Mouse (Mus musculus): ENCODE results near the gene Mad1l1. TPM values are rescaled to one million over a fixed set of nuclear protein-coding genes. Genes with fewer than 3 reads are reported as not detected.
A peak's percentile ranks its signal among the peaks of the same experiment; 100 is the strongest.

The Mad1l1 gene
- polyA plus RNA-seq, 1 experiment from 2014 or later: 57.9 TPM

DNA sequence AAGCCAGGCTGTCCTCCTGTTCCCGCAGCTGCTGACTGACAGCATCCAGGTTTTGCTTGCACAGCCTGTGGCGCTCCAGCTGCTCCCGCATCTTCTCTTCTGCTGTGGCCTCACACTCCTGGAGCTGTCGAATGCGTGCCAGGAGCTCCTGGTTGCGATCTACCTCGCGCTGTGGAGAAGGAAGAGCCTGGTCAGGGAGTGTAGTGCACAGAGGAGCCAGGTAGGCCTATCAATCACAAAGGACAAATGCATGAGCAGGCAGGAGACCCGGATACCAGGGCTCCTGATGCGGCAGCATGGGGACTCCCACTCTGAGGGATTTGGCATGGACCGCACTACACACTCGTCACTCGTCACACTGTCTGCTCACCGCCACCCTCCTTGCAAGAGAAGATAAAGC, 13.8 kb downstream of the Mad1l1 start:
- no peaks in the 10 kb centered on the region for H3K9me3 ChIP-seq (replicated peaks)
- no peak overlapping the region for H3K4me3 ChIP-seq
- H3K27me3 ChIP-seq (ENCODE audit: low read depth, poor library complexity, severe bottlenecking): no peaks in the 10 kb centered on the region
- no peak for DNase-seq (ENCODE audit: low spot score)
- 92% methylated on average over 14 of the region's 14 CpGs for WGBS
- no peak overlapping the region for H3K27ac ChIP-seq (replicated peaks)
- no peaks in the 10 kb centered on the region for H3K4me1 ChIP-seq
- H3K36me3 ChIP-seq: peaks cover 100% of the 10 kb centered on the region

DNA sequence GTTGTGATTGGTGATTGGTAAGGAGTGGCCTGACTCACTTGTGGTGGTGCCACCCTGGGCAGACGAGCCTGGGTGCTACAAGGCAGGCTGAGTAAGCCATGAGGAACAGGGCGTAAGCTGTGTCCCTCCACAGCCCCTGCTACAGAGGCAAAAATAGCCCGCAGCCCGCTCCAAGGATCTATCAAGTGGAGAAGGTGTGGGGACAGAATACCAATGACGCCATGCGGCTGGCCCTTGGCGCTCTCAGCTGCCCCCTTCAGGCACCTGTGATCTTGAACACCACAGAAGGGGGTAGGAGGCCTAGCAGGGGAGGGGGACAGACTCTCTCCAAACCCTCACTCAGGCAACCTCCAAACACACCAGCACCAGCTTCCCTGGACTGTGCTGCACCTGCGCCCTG, 15.3 kb downstream of the Mad1l1 start:
- H3K27me3 ChIP-seq (ENCODE audit: low read depth, poor library complexity, severe bottlenecking): no peaks in the 10 kb centered on the region
- DNase-seq (ENCODE audit: low spot score): no peak
- no peak overlapping the region for H3K4me3 ChIP-seq
- no peak overlapping the region for H3K27ac ChIP-seq (replicated peaks)
- 92% methylated on average over 8 of the region's 8 CpGs for WGBS
- no peaks in the 10 kb centered on the region for H3K9me3 ChIP-seq (replicated peaks)
- peaks cover 99% of the 10 kb centered on the region for H3K36me3 ChIP-seq
- H3K4me1 ChIP-seq: no peaks in the 10 kb centered on the region

DNA sequence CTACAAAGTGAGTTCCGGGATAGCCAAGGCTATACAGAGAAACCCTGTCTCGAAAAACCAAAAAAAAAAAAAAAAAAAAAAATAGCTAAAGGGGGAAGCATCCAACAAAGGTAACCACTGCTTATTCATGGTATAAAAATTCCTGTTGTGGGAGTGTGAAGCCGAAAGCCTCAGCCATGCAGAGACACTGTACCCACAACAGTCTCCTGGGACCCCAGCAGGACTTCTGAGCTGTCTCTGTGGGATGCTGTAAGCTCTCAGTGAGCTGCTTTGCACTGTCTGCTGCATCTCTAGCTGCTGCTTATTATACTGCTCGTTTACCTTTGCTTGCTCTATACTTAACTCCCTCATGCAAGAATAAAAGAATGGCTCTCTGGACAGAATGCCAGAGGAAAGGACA, 23.1 kb downstream of the Mad1l1 start:
- WGBS: 88% methylated on average over 4 of the region's 4 CpGs
- H3K4me1 ChIP-seq: no peaks in the 10 kb centered on the region
- H3K4me3 ChIP-seq: no peak overlapping the region
- no peaks in the 10 kb centered on the region for H3K27me3 ChIP-seq (ENCODE audit: low read depth, poor library complexity, severe bottlenecking)
- H3K36me3 ChIP-seq: peaks cover 90% of the 10 kb centered on the region
- DNase-seq (ENCODE audit: low spot score): no peak
- no peak overlapping the region for H3K27ac ChIP-seq (replicated peaks)
- H3K9me3 ChIP-seq (replicated peaks): no peaks in the 10 kb centered on the region

DNA sequence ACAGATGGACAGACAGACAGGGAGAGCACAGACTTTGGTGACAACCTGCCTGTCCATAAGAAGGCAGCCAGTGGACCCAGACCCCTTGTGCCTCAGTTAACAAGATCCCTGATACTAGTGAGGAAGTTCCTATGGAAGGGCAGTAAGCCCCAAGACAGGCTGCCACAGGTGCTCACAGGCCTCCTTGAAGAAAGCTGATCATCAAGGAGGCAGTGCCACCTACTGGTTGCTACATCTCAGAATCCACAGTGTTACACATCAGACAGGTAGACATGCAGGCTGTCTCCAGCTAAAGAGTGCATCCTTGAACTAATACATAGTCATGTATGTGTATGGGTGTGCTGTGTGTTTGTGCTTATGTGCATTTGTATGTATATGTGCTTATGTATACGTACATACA, 29.2 kb downstream of the Mad1l1 start:
- Histone ChIP-seq H3K36me3 (peaks cover 89% of the 10 kb centered on the region), H3K4me1 (no peaks in the 10 kb centered on the region), H3K27me3 (ENCODE audit: low read depth, poor library complexity, severe bottlenecking) (no peaks in the 10 kb centered on the region), H3K9me3 (replicated peaks) (no peaks in the 10 kb centered on the region), H3K4me3 (no peak overlapping the region), H3K27ac (replicated peaks) (no peak overlapping the region)
- peak; percentile 29 for DNase-seq (ENCODE audit: low spot score)
- WGBS: 88% methylated on average over 1 of the region's 1 CpGs

DNA sequence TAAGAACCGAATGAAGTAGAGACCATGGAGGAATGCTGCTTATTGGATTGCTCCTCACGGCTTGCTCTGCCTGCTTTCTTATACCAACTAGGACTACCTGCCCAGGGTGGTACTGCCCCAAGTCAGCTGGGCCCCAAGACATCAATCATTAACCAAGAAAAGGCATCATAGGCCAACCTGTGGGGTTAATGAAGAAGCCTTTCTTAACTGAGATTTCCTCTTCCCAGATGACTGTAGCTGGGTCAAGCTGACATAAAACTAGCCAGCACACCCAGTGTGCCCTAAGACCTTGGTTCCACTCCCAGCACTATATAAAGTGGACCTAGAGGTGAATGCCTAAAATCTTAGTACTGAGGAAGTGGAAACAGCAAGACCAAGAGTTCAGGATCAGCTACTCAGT, 32.2 kb downstream of the Mad1l1 start:
- Histone ChIP-seq H3K4me3 (no peak overlapping the region), H3K27ac (replicated peaks) (no peak overlapping the region), H3K9me3 (replicated peaks) (no peaks in the 10 kb centered on the region), H3K4me1 (no peaks in the 10 kb centered on the region), H3K36me3 (peaks cover 91% of the 10 kb centered on the region), H3K27me3 (ENCODE audit: low read depth, poor library complexity, severe bottlenecking) (no peaks in the 10 kb centered on the region)
- no peak for DNase-seq (ENCODE audit: low spot score)
- WGBS: 97% methylated on average over 2 of the region's 2 CpGs

DNA sequence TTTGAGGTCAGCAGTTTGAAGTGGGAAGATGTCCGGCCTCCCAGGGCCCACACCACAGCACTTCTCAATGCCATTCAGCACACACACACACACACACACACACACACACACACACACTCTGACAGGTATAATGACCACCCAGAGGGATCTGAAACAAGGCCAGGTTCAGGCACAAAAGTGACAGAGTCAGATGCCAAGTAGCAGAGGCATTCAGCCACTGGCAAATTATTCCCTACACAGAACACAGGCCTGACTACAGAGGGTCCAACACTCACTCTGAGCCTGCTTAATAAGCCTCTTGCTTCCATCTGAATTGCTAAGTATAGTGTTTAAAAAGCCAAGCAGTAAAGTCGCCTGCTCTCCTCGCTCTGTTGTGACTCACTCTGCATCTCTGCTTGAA, 33.1 kb downstream of the Mad1l1 start:
- Histone ChIP-seq H3K36me3 (peaks cover 93% of the 10 kb centered on the region), H3K9me3 (replicated peaks) (no peaks in the 10 kb centered on the region), H3K27ac (replicated peaks) (no peak overlapping the region), H3K4me1 (no peaks in the 10 kb centered on the region), H3K27me3 (ENCODE audit: low read depth, poor library complexity, severe bottlenecking) (no peaks in the 10 kb centered on the region), H3K4me3 (no peak overlapping the region)
- WGBS: 92% methylated on average over 3 of the region's 3 CpGs
- no peak for DNase-seq (ENCODE audit: low spot score)

DNA sequence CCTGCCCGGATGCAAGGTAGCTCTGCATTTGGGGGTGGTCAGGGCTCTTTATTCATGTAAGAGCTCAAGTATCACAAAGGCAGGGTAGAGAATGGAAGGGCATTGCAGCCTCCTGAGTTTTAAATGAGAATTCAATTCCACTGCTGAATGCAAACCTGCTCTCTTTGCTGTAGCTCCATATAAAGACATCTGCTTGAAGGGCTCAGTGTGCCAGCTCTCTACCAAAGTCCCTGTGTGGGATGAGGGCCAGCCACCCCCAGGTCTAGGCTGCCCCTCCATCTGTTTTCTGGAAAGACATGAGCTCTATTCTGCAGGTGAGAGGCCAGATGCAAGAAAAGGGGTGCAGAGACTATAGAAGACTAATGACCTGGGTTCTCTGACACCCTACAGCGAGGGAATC, 36.6 kb downstream of the Mad1l1 start:
- DNase-seq (ENCODE audit: low spot score): no peak
- H3K4me3 ChIP-seq: no peak overlapping the region
- H3K9me3 ChIP-seq (replicated peaks): no peaks in the 10 kb centered on the region
- H3K4me1 ChIP-seq: no peaks in the 10 kb centered on the region
- H3K27ac ChIP-seq (replicated peaks): no peak overlapping the region
- H3K36me3 ChIP-seq: peaks cover 82% of the 10 kb centered on the region
- WGBS: 76% methylated on average over 2 of the region's 2 CpGs
- H3K27me3 ChIP-seq (ENCODE audit: low read depth, poor library complexity, severe bottlenecking): no peaks in the 10 kb centered on the region

GRCm38 (mm10) chr5:140284011-140284410, 37.3 kb downstream of the Mad1l1 start:
- Histone ChIP-seq H3K36me3 (peaks cover 82% of the 10 kb centered on the region), H3K27me3 (ENCODE audit: low read depth, poor library complexity, severe bottlenecking) (no peaks in the 10 kb centered on the region), H3K9me3 (replicated peaks) (no peaks in the 10 kb centered on the region), H3K4me1 (no peaks in the 10 kb centered on the region), H3K27ac (replicated peaks) (no peak overlapping the region), H3K4me3 (no peak overlapping the region)
- WGBS: 97% methylated on average over 2 of the region's 2 CpGs
- DNase-seq (ENCODE audit: low spot score): no peak

GRCm38 (mm10) chr5:140282900-140283299, 38.5 kb downstream of the Mad1l1 start:
- 97% methylated on average over 3 of the region's 3 CpGs for WGBS
- H3K36me3 ChIP-seq: peaks cover 82% of the 10 kb centered on the region
- H3K27ac ChIP-seq (replicated peaks): no peak overlapping the region
- H3K4me1 ChIP-seq: no peaks in the 10 kb centered on the region
- H3K9me3 ChIP-seq (replicated peaks): no peaks in the 10 kb centered on the region
- no peak for DNase-seq (ENCODE audit: low spot score)
- H3K4me3 ChIP-seq: no peak overlapping the region
- no peaks in the 10 kb centered on the region for H3K27me3 ChIP-seq (ENCODE audit: low read depth, poor library complexity, severe bottlenecking)

DNA sequence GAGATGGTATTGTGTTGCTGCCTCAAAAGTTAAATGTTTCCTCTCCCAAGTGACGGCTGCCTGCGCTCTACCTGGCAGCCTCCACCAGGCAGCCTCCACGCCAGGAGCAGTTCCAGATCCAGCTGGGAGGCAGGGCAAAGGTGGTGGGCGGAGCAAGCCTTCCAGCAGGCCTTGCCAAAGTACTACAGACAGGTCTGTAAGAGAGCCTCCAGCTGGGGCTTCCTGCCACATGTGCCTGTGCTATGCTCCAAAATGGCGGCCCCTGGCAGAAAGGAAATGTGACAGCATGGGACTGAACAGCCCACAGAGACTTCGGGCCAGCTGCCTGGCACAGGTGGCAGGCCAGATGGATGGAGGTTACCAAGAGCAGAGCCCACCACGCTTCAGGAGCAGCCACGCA, 39.0 kb downstream of the Mad1l1 start:
- DNase-seq (ENCODE audit: low spot score): no peak
- H3K27ac ChIP-seq (replicated peaks): no peak overlapping the region
- no peaks in the 10 kb centered on the region for H3K4me1 ChIP-seq
- H3K4me3 ChIP-seq: no peak overlapping the region
- no peaks in the 10 kb centered on the region for H3K27me3 ChIP-seq (ENCODE audit: low read depth, poor library complexity, severe bottlenecking)
- peaks cover 84% of the 10 kb centered on the region for H3K36me3 ChIP-seq
- whole genome bisulfite sequencing: 85% methylated on average over 8 of the region's 8 CpGs
- no peaks in the 10 kb centered on the region for H3K9me3 ChIP-seq (replicated peaks)

- Histone ChIP-seq H3K9me3 (replicated peaks) (no peaks in the 10 kb centered on the region), H3K27ac (replicated peaks) (no peak overlapping the region), H3K36me3 (peaks cover 81% of the 10 kb centered on the region), H3K27me3 (ENCODE audit: low read depth, poor library complexity, severe bottlenecking) (no peaks in the 10 kb centered on the region), H3K4me3 (no peak overlapping the region), H3K4me1 (no peaks in the 10 kb centered on the region)
- no peak for DNase-seq (ENCODE audit: low spot score)
- WGBS: 85% methylated on average over 9 of the region's 9 CpGs
Observed at GRCm38 (mm10) chr5:140280205-140280604, 41.1 kb downstream of the Mad1l1 start.

DNA sequence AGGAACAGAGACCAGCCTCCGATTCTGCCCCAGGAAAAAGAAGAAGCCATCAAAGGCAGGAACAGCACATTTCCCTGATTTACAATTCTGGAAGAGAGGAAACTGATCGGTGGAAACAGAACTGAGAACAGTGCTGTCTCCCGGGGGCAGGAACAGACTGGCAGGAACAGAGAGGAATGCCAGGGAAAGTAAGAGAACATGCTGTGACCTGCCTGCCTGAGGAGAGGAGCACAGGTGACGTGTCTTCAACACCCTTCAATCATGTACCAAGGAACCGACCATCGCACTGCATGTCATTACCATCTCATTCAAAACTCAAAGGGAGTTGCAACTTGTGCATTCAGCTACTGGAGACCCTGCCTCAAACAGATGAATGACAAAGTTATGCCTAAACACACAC, 44.6 kb downstream of the Mad1l1 start:
- H3K27ac ChIP-seq (replicated peaks): no peak overlapping the region
- DNase-seq (ENCODE audit: low spot score): no peak
- no peaks in the 10 kb centered on the region for H3K27me3 ChIP-seq (ENCODE audit: low read depth, poor library complexity, severe bottlenecking)
- no peak overlapping the region for H3K4me3 ChIP-seq
- H3K9me3 ChIP-seq (replicated peaks): no peaks in the 10 kb centered on the region
- H3K4me1 ChIP-seq: no peaks in the 10 kb centered on the region
- peaks cover 67% of the 10 kb centered on the region for H3K36me3 ChIP-seq
- WGBS: 91% methylated on average over 6 of the region's 6 CpGs

DNA sequence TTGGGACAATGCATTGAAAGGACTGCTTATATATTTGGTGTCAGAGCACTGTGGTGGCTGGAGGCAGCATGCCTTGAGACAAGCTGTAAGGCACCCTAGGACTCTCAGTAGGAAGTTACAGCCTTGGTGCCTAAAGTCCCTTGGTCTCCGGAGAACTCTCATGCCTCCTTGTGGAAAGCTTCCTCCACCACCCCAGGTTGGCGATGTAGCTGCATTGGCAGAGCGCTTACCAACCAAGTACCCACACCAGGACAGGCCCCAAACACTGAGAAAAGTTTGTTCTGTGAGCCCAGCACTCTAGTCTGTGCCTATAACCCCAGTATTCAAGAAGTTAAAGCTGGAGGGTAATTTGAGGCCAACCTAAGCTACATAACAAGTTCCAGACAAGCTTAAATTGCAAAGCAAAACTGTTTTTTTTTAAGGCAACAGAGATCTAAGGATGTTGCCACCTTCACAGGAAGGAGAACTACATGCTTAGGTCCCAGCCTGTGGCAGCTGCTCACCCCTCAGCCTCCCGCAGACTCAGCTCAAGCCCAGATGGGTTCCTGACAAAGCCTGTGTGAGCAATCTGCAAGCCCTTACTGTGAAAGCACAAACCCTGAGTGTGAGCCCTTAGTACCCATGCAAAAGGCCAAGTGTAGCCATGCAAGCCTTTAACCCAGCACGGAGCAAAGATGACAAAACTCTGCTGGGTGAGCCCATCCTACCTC, 50.2 kb downstream of the Mad1l1 start:
- Histone ChIP-seq H3K4me3 (no peak overlapping the region), H3K27me3 (ENCODE audit: low read depth, poor library complexity, severe bottlenecking) (no peaks in the 10 kb centered on the region), H3K36me3 (peaks cover 35% of the 10 kb centered on the region), H3K27ac (replicated peaks) (no peak overlapping the region), H3K9me3 (replicated peaks) (no peaks in the 10 kb centered on the region), H3K4me1 (no peaks in the 10 kb centered on the region)
- DNase-seq (ENCODE audit: low spot score): no peak
- 86% methylated on average over 5 of the region's 5 CpGs for WGBS

- WGBS: 78% methylated on average over 4 of the region's 4 CpGs
- no peak overlapping the region for H3K4me3 ChIP-seq
- peaks cover 23% of the 10 kb centered on the region for H3K4me1 ChIP-seq
- H3K36me3 ChIP-seq: peaks cover 14% of the 10 kb centered on the region
- DNase-seq (ENCODE audit: low spot score): no peak
- H3K9me3 ChIP-seq (replicated peaks): no peaks in the 10 kb centered on the region
- H3K27me3 ChIP-seq (ENCODE audit: low read depth, poor library complexity, severe bottlenecking): no peaks in the 10 kb centered on the region
- no peak overlapping the region for H3K27ac ChIP-seq (replicated peaks)
Observed at GRCm38 (mm10) chr5:140268396-140268795, 53.0 kb downstream of the Mad1l1 start.
